Mouse (Mus musculus) neural tube, embryonic 10.5 days (tissue): Measurements from ENCODE around the gene Adgrg2.

Experiments used
- DNase-seq: peaks from one replicate; pipeline ENCODE4 v3.0.0-alpha.2; 2017; ENCODE audit warnings: low spot score; ENCODE audit errors: extremely low spot score

Adgrg2 gene

GRCm38 (mm10) chrX:160390464-160390956 lies at the start of gene Adgrg2:
TSS of gene Adgrg2 (plus strand) at chrX:160390690.
- peak; percentile 30 for DNase-seq

- no peak for DNase-seq
These were observed 39.5 kb upstream of the Adgrg2 start for GRCm38 (mm10) chrX:160350995-160351394.

- no peak for DNase-seq
These were observed 38.4 kb upstream of the Adgrg2 start for GRCm38 (mm10) chrX:160351967-160352677.

- DNase-seq, result no peak
These were observed 5.6 kb upstream of the Adgrg2 start for GRCm38 (mm10) chrX:160384748-160385501.

DNA sequence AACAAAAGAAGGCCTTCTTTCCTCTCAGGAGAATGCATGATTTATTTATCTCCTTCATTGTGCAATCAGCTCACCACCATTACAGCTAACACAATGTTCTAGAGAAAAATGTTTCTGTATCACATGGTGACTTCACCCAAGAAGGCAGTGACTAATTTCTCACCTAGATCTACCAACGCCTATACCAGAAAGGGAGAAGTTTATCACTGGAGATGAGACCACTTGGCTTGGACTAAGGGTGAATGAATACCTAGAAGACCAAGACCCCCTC lies 5.1 kb upstream of the Adgrg2 start:
- no peak for DNase-seq

GRCm38 (mm10) chrX:160412930-160413453 lies 22.5 kb downstream of the Adgrg2 start:
- no peak for DNase-seq

DNA sequence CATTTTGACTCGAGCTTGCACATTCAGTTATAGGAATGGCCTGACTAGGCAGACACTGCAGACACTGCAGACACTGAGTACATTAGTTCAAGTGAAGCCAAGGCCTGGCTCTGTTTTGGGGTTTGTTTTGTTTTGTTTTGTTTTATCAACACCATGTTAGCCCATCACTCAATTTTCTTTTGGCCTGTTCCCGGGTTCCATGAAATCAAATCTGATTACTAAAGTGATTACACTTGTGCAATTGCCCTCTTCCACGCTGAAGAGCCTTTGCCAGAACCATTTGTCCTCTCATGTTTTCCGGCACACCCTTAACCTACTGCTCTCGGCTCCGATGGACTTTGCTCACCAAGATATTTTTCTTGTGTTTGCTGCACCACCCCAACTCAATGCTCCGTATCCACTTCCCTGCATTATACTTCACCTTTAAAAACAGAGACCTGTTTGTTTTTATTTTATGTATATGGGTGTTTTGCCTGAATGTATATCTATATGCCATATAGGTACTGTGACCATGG lies 23.4 kb downstream of the Adgrg2 start:
- no peak for DNase-seq

- DNase-seq, result no peak
These were observed 27.9 kb downstream of the Adgrg2 start for GRCm38 (mm10) chrX:160418397-160418796.

DNA sequence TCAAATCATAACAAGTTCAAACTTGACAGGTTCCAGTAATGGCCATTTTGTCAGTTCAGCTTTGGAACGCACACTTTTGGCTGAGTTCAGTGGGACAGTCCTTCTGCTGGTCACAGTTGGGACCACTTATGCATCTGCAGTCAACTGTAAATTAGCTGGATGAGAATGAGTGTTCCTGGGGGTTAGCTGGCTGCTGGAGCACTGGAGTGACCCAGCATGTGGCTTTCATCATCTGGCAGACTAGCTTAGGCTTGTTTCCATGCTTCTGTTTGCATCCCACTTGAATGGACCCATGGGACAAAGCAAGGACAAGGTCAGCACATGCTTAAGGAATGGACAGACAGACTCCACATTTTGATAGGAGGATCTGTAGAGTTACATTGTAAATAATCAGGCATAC lies 33.2 kb downstream of the Adgrg2 start:
- DNase-seq, result no peak

- DNase-seq, result no peak
These were observed 36.0 kb downstream of the Adgrg2 start for GRCm38 (mm10) chrX:160426486-160426885.

DNA sequence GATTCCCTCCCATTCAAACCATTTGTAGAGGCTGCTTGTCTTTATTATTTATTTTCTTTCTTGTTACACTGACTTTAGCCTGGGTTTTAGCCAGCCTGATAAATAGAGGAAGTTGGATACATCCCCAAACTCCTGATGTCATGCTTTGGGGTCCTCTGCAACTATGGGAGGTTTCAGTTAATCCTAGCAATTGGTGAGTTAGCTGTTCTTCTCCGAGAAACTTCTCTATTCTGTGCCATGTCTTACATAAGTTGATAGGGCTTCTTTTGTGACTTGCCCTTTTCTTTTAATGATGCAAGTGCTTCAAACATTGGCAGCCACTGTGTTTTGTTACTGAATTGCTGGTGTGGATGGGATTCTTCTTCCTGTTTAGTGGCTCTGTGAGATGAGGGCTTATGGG lies 36.4 kb downstream of the Adgrg2 start:
- no peak for DNase-seq

GRCm38 (mm10) chrX:160432192-160432591 lies 41.7 kb downstream of the Adgrg2 start:
- DNase-seq, result no peak

DNA sequence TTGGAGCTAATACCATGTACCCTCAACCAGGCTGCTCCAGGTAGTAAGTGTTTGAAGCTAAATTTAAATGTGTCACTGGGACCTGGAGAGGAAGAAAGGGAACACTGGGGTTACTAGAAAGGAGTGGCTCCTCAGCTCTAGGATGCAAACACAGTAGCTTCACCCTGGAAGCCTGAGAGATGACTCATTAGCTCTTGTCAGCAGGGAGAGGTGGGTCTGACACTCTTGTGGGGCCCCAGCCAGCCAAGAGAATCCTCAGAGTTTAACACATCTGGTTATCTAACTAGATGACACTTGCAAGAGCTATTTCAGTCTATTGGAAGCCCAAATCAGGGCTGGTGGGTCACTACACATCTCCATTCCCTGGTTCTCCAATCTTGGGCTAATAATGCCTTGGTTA lies 50.8 kb downstream of the Adgrg2 start:
- no peak for DNase-seq

GRCm38 (mm10) chrX:160448351-160448750 lies 57.9 kb downstream of the Adgrg2 start:
- DNase-seq, result no peak

DNA sequence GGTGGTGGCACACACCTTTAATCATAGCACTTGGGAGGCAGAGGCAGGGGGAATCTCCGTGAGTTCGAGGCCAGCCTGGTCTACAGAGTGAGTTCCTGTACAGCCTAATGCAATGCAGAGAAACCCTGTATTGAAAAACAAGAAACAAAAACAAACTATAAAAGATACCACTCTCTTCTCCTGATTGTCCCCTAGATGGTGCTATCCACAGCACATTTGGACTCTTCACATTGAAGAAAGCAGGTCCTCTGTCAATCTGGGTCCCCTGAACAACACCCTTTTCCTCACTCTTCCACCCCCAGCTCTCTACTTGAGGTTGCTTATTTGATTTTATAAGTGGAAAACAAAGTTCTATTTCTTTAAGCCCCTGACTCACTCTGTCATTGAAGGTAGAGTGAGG lies 58.9 kb downstream of the Adgrg2 start:
- DNase-seq, result no peak

DNA sequence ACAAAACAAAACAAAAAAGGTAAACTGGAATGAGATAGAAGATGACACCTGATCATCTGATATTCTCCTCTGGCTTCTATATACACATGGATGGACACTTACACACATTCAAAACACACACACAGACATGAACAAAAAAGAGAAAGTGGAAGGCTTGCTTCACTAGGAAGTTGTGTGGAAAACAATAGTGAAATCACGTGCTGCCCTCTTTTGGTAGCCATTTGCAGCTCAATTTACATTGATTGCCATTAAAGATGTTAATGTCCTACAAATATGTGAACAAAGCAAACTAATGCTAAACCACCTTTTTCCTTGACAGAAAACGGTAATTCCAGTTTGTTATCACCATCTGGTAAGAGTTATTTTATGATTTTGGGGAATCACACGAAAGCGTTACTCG lies 65.2 kb downstream of the Adgrg2 start:
- DNase-seq, result no peak

GRCm38 (mm10) chrX:160471257-160471786 lies 80.8 kb downstream of the Adgrg2 start:
- DNase-seq, result no peak

GRCm38 (mm10) chrX:160489784-160490183 lies 99.3 kb downstream of the Adgrg2 start:
- DNase-seq, result no peak

DNA sequence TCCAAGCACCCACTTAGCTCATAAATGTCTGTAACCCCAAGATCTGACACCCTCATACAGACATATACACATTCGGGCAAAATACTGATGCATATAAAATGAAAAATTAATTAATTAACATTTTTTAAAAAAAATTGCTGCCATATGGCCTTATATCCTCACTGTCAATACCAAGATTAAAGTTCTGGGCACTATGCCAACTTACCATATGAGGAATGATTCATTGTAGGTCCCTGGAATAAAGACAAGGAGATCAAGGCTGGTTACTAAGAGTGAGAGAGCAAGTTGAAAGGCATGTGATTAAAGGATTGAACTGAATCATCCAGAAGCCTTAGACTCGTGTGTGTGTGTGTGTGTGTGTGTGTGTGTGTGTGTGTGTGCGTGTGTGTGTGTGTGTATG lies 103.8 kb downstream of the Adgrg2 start:
- no peak for DNase-seq

GRCm38 (mm10) chrX:160494921-160495320 lies 104.4 kb downstream of the Adgrg2 start:
- no peak for DNase-seq

GRCm38 (mm10) chrX:160496473-160496872 lies 106.0 kb downstream of the Adgrg2 start:
- no peak for DNase-seq

DNA sequence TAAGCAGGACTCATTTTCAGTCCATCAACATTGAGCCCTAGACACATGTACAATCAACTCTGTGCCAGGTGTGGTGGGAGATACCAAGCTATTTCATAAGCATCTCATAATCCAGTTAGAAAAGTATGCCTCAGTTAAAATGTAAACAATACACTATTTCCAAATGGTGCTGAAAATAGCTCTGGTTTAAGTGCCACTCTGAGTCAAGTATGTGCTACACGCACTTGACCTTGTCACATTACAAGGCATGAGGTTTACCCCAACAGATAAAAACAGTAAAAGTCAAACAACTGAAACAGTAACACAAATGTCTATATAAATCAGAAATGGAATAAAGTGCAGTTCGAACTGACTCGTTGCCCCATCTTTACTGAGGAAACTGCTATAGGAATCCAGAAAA lies 110.6 kb downstream of the Adgrg2 start:
- no peak for DNase-seq
